Mouse (Mus musculus): ENCODE results near the gene Supt7l. TPM values are rescaled to one million over a fixed set of nuclear protein-coding genes. Genes with fewer than 3 reads are reported as not detected.
A peak's percentile ranks its signal among the peaks of the same experiment; 100 is the strongest.
"Not testable (repeated sequence)": the region's sequence is repeated elsewhere in the genome, so short reads cannot be mapped to it uniquely, and the experiment has no call there.

Gene Supt7l
- 14.2 and 15.5 TPM in 2 replicates for polyA plus RNA-seq (2012; rRNA removed)

DNA sequence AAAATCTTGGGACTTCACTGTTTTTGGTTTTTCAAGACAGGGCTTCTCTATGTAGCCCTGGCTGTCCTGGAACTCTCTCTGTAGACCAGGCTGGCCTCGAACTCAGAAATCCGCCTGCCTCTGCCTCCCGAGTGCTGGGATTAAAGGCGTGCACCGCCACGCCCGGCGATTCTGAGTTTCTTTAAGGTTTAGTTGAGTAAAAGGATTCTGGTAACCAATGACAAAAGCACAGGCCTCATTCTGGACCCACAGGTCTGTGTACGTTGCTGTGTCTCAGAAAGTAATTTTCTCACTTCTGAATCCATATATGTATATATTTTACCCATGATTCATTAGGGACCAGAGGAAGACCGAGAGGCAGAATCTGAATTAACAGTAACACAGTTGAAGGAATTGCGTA, at the start of gene Supt7l:
Gene Supt7l, minus strand, starts transcription at position 101 of the 400 bp plus-strand sequence.
- Histone ChIP-seq H3K27ac (ENCODE audit: insufficient read depth, low read length) (peak within 1 kb of the TSS; percentile 68; the same call in 1 of the 2 replicates), H3K4me3 (ENCODE audit: insufficient read depth, low read length) (peak within 1 kb of the TSS; percentile 61)
- H3K4me1 ChIP-seq (ENCODE audit: control insufficient read depth, insufficient read depth, low read length) = not testable (repeated sequence)

DNA sequence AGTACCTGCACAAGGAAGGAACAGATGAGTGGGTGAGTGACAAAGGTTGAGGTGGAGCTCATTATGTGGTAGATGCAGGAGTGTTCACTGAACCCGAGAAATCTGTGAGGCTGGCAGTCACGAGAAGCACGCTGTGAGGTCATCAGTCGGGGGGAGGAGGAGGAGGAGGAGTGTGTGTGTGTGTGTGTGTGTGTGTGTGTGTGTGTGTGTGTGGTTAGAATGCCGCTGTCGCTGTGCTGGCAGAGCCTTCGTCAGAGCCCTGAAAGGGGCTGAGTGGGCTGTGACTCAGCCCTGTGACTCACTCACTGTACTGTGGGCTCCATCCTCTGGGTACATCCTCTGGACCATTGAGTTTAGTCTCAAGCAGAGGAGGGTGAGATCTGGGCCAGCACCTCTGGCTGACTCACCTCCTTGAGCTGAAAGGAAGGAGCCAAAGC, 49.0 kb upstream of the Supt7l start:
- no peak overlapping the region for H3K27ac ChIP-seq (ENCODE audit: insufficient read depth, low read length)
- no peak overlapping the region for H3K4me3 ChIP-seq (ENCODE audit: insufficient read depth, low read length)
- H3K4me1 ChIP-seq (ENCODE audit: control insufficient read depth, insufficient read depth, low read length) = peaks cover 3% of the 10 kb centered on the region; the same call in 1 of the 2 replicates
- TF ChIP-seq CTCF (IDR thresholded peaks at IDR 0.05; ENCODE audit: extremely low read depth, insufficient read depth, low read length) = no peak
- no peak for TF ChIP-seq POLR2A (IDR thresholded peaks at IDR 0.05; ENCODE audit: extremely low read depth, insufficient read depth, low read length)

GRCm38 (mm10) chr5:31573722-31574121, 46.1 kb upstream of the Supt7l start:
- no peak overlapping the region for H3K27ac ChIP-seq (ENCODE audit: insufficient read depth, low read length)
- peaks cover 10% of the 10 kb centered on the region for H3K4me1 ChIP-seq (ENCODE audit: control insufficient read depth, insufficient read depth, low read length)
- no peak overlapping the region for H3K4me3 ChIP-seq (ENCODE audit: insufficient read depth, low read length)
- TF ChIP-seq POLR2A (IDR thresholded peaks at IDR 0.05; ENCODE audit: extremely low read depth, insufficient read depth, low read length) (no peak), CTCF (IDR thresholded peaks at IDR 0.05; ENCODE audit: extremely low read depth, insufficient read depth, low read length) (no peak)

- Histone ChIP-seq H3K4me1 (ENCODE audit: control insufficient read depth, insufficient read depth, low read length) (peaks cover 10% of the 10 kb centered on the region), H3K4me3 (ENCODE audit: insufficient read depth, low read length) (no peak overlapping the region), H3K27ac (ENCODE audit: insufficient read depth, low read length) (0 out of 2 replicates have a peak overlapping the region, but pooled peaks have one; percentile 57)
- no peak for TF ChIP-seq CTCF (IDR thresholded peaks at IDR 0.05; ENCODE audit: extremely low read depth, insufficient read depth, low read length)
- TF ChIP-seq POLR2A (IDR thresholded peaks at IDR 0.05; ENCODE audit: extremely low read depth, insufficient read depth, low read length) = no peak
These were observed 43.5 kb upstream of the Supt7l start for GRCm38 (mm10) chr5:31571023-31571608.

DNA sequence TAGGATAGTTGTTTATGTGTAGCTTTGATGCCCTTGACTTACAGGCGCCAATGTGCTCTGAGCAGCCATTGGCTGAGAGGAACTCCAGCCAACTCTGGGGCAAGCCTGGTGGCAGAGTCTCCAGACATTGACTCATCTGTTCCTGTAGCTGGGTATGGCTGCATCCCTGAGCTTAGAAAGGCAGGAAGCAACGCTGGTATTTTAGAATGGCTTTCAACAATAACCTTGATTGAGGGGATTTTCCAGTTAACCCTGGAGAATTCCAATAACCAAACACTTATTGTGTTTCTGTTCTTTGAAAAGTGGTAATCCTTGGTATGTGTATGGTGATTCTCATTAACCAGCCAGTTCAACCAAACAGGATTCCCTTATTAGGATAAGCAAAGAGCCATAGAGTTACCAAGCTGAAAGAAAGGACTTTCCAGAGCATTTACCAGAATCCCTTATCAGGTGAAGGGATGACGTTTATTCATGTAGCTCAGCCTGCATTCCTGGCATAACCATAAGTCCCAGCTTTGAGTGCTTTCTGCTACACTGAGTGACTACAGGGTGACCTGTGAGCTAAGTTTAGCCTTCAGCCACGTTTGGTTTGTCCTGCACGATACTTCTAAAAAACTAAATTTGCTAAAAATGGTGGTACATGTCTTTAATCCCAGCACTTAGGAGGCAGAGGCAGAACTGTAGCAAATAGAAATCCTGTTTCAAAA, 40.5 kb upstream of the Supt7l start:
- Histone ChIP-seq H3K4me1 (ENCODE audit: control insufficient read depth, insufficient read depth, low read length) (peaks cover 11% of the 10 kb centered on the region), H3K27ac (ENCODE audit: insufficient read depth, low read length) (no peak overlapping the region), H3K4me3 (ENCODE audit: insufficient read depth, low read length) (no peak overlapping the region)
- TF ChIP-seq CTCF (IDR thresholded peaks at IDR 0.05; ENCODE audit: extremely low read depth, insufficient read depth, low read length) = no peak
- TF ChIP-seq POLR2A (IDR thresholded peaks at IDR 0.05; ENCODE audit: extremely low read depth, insufficient read depth, low read length) = no peak

DNA sequence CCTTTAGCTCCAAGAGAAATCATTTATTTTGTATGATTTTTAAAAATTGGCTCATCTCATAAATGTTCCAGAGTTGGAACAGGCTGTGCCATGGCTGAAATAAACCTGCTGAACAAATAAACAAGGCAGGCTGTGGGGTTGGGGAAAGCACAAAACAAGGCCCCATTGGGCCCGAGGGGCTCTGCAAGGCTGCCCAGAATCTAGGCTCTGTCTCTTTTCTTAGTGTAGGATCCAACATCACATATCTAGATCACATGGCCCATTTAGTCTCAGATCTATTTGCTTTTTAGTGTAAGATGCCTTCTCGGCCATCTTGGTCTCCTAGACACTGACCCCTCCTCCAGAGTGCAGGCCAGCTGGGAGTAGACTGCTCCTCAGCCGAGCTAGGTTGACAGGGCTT, 38.9 kb upstream of the Supt7l start:
- Histone ChIP-seq H3K4me3 (ENCODE audit: insufficient read depth, low read length) (no peak overlapping the region), H3K4me1 (ENCODE audit: control insufficient read depth, insufficient read depth, low read length) (peaks cover 11% of the 10 kb centered on the region), H3K27ac (ENCODE audit: insufficient read depth, low read length) (no peak overlapping the region)
- no peak for TF ChIP-seq POLR2A (IDR thresholded peaks at IDR 0.05; ENCODE audit: extremely low read depth, insufficient read depth, low read length)
- no peak for TF ChIP-seq CTCF (IDR thresholded peaks at IDR 0.05; ENCODE audit: extremely low read depth, insufficient read depth, low read length)

GRCm38 (mm10) chr5:31566026-31566425, 38.4 kb upstream of the Supt7l start:
- Histone ChIP-seq H3K4me1 (ENCODE audit: control insufficient read depth, insufficient read depth, low read length) (peaks cover 9% of the 10 kb centered on the region), H3K27ac (ENCODE audit: insufficient read depth, low read length) (no peak overlapping the region), H3K4me3 (ENCODE audit: insufficient read depth, low read length) (no peak overlapping the region)
- no peak for TF ChIP-seq POLR2A (IDR thresholded peaks at IDR 0.05; ENCODE audit: extremely low read depth, insufficient read depth, low read length)
- no peak for TF ChIP-seq CTCF (IDR thresholded peaks at IDR 0.05; ENCODE audit: extremely low read depth, insufficient read depth, low read length)

- Histone ChIP-seq H3K4me3 (ENCODE audit: insufficient read depth, low read length) (no peak overlapping the region), H3K4me1 (ENCODE audit: control insufficient read depth, insufficient read depth, low read length) (peaks cover 6% of the 10 kb centered on the region), H3K27ac (ENCODE audit: insufficient read depth, low read length) (no peak overlapping the region)
- TF ChIP-seq POLR2A (IDR thresholded peaks at IDR 0.05; ENCODE audit: extremely low read depth, insufficient read depth, low read length) (no peak), CTCF (IDR thresholded peaks at IDR 0.05; ENCODE audit: extremely low read depth, insufficient read depth, low read length) (no peak)
These were observed 37.4 kb upstream of the Supt7l start for GRCm38 (mm10) chr5:31564976-31565375.

DNA sequence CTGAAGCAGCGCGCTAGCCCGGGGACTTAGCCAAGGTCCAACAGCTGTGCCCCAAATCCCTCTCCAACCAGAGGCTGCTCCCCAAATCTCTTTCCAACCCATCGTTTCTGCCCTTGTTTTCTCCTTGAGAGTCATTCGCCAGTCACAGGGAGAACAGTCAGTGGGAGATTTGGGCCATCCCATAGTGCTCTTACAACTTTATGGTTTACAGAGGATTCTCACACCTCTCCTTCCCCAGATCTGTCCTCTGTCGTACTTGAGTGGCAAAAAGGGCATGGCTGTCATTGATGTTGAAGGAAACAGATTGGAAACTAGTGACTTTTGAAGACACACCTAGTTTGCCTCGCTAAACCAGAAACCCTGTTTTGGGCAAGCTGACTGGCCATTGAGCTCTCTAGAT, 36.3 kb upstream of the Supt7l start:
- TF ChIP-seq CTCF (IDR thresholded peaks at IDR 0.05; ENCODE audit: extremely low read depth, insufficient read depth, low read length) (no peak), POLR2A (IDR thresholded peaks at IDR 0.05; ENCODE audit: extremely low read depth, insufficient read depth, low read length) (no peak)
- H3K4me3 ChIP-seq (ENCODE audit: insufficient read depth, low read length) = no peak overlapping the region
- H3K4me1 ChIP-seq (ENCODE audit: control insufficient read depth, insufficient read depth, low read length) = peaks cover 6% of the 10 kb centered on the region
- no peak overlapping the region for H3K27ac ChIP-seq (ENCODE audit: insufficient read depth, low read length)

DNA sequence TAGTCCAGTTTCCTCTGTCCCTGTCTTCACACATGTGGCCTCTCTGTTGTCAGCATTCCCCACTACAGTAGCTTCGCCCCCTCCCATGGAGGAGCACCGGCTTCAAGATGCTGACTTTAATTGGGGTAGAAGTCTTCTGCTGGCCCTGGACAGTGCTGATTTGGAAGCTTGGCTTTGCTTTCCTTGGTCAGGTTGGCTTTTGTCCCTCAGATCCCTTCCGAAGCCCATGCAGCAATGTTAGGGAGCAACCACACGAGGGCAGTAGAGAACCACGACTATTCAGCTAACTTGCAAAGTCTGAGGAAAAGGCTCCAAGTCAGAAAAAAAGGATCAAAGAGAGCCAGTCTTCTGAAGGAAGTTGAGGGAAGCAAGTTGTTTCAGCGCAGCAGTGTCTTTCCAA, 35.9 kb upstream of the Supt7l start:
- no peak overlapping the region for H3K27ac ChIP-seq (ENCODE audit: insufficient read depth, low read length)
- TF ChIP-seq CTCF (IDR thresholded peaks at IDR 0.05; ENCODE audit: extremely low read depth, insufficient read depth, low read length) (peak; percentile 96), POLR2A (IDR thresholded peaks at IDR 0.05; ENCODE audit: extremely low read depth, insufficient read depth, low read length) (no peak)
- peaks cover 6% of the 10 kb centered on the region for H3K4me1 ChIP-seq (ENCODE audit: control insufficient read depth, insufficient read depth, low read length)
- no peak overlapping the region for H3K4me3 ChIP-seq (ENCODE audit: insufficient read depth, low read length)

Measured in cortical plate, adult 2 months (tissue).